Mouse (Mus musculus): ENCODE data around the gene Spag6. TPM values are rescaled to one million over a fixed set of nuclear protein-coding genes. Genes with fewer than 3 reads are reported as not detected.
A peak's percentile ranks its signal among the peaks of the same experiment; 100 is the strongest.

Gene Spag6
- polyA plus RNA-seq, 1 experiment from 2014 or later, result not detected

DNA sequence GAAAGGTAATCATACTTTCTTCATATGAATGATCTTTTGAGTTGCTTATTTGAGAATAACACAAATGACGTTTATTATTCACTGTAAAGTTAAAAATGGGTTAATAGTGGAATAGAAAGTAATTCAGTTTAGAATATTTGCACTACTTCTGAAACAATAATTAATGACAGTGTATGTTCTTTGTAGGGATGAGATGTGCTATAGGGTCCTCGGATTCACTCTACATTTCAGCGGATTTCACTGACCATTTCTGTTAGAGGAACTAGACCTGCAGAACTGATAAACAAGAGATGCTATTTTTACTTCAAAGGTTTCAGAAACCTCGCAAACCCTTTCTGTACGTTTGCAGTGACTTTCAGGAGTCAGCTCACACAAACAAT, 351 bp upstream of the Spag6 start:
- no peak overlapping the region for H3K9ac ChIP-seq (replicated peaks; ENCODE audit: low read length)
- ATAC-seq (ENCODE audit: low FRiP score, low TSS enrichment), result no peak
- H3K4me3 ChIP-seq (ENCODE audit: low read length), result peak overlapping the region; percentile 69
- H3K36me3 ChIP-seq (ENCODE audit: insufficient read depth, low read length), result no peaks in the 10 kb centered on the region
- 2% methylated on average over 5 of the region's 5 CpGs for WGBS
- H3K9me3 ChIP-seq (ENCODE audit: low read length), result no peaks in the 10 kb centered on the region
- peaks cover 25% of the 10 kb centered on the region for H3K4me1 ChIP-seq (ENCODE audit: insufficient read depth, low read length)
- H3K4me2 ChIP-seq (replicated peaks; ENCODE audit: low read depth, low read length), result peak overlapping the region; percentile 97
- no peak overlapping the region for H3K27ac ChIP-seq (ENCODE audit: low read length)
- H3K27me3 ChIP-seq (ENCODE audit: insufficient read depth, low read length), result peaks cover 63% of the 10 kb centered on the region

DNA sequence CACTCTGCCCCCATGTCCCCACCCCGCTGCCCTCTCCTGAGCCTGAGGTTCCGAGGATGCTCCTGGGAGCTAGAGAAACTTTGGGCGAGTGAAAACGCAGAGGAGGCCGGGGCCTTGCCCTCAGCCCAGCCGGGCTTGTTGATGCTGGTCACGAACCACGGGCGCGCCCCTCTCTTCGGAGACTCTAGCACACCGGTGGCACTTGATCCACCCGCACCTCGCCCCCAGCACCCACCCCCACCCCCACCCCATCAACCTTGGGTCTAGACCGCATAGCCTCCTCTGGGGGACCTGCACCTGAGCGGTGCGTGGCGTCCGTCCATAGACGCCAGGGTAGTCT, 749 bp downstream of the Spag6 start:
- peak overlapping the region; percentile 69 for H3K4me3 ChIP-seq (ENCODE audit: low read length)
- peaks cover 63% of the 10 kb centered on the region for H3K27me3 ChIP-seq (ENCODE audit: insufficient read depth, low read length)
- peak overlapping the region; percentile 95 for H3K9ac ChIP-seq (replicated peaks; ENCODE audit: low read length)
- no peaks in the 10 kb centered on the region for H3K36me3 ChIP-seq (ENCODE audit: insufficient read depth, low read length)
- H3K4me1 ChIP-seq (ENCODE audit: insufficient read depth, low read length), result peaks cover 19% of the 10 kb centered on the region
- H3K27ac ChIP-seq (ENCODE audit: low read length), result no peak overlapping the region; the same call in 1 of the 2 replicates
- H3K9me3 ChIP-seq (ENCODE audit: low read length), result no peaks in the 10 kb centered on the region
- WGBS, result 2% methylated on average over 20 of the region's 20 CpGs
- peak overlapping the region; percentile 97 for H3K4me2 ChIP-seq (replicated peaks; ENCODE audit: low read depth, low read length)
- ATAC-seq (ENCODE audit: low FRiP score, low TSS enrichment), result peak; percentile 49; the same call in 1 of the 2 replicates

DNA sequence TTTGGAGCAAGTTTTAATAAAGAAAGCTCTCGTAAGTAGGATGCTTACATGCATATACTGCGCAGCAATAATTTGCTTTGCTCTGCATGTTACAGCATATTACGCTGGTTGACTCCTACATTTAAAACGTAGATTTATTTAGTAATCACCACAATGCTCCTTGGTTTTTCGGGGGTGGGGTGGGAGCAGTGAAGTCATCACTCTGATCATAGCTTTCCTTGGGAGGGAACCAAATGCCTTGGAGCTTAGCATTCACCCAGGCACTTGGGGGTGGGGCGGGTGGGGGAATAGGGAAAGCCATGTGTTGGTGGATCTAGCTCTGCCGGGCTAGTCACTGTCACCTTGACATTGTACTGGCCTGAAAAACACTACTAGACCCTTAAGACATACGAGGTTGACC, 1.3 kb downstream of the Spag6 start:
- Histone ChIP-seq H3K4me3 (ENCODE audit: low read length) (no peak overlapping the region), H3K9me3 (ENCODE audit: low read length) (no peaks in the 10 kb centered on the region), H3K4me1 (ENCODE audit: insufficient read depth, low read length) (peaks cover 14% of the 10 kb centered on the region), H3K27me3 (ENCODE audit: insufficient read depth, low read length) (peaks cover 63% of the 10 kb centered on the region), H3K9ac (replicated peaks; ENCODE audit: low read length) (no peak overlapping the region), H3K27ac (ENCODE audit: low read length) (no peak overlapping the region), H3K4me2 (replicated peaks; ENCODE audit: low read depth, low read length) (peak overlapping the region; percentile 97), H3K36me3 (ENCODE audit: insufficient read depth, low read length) (no peaks in the 10 kb centered on the region)
- ATAC-seq (ENCODE audit: low FRiP score, low TSS enrichment), result no peak
- WGBS, result 4% methylated on average over 8 of the region's 8 CpGs

DNA sequence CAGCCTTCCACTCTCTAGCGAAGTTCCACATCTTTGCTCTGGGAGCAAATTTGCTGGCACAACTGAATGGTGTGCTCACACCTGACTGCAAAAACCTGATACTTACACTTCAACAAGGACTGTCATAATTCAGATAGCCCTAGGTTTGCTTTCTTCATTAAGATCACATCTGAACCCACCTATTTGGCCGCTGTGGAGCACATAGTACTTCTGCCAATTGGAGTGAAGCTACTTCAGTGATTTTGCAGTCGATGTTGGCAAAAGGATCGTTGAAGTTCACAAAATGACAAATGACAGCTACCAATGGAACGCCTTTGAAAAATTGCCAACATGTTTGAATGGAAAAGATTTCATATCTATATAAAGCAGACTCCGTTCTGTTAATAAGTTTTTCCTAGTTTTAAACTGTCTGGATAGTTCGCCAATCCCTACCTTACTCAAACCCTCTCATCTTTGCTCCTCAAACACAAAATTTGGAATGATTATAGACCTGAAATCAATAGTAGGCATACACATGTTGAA, 1.9 kb downstream of the Spag6 start:
- Histone ChIP-seq H3K27ac (ENCODE audit: low read length) (no peak overlapping the region), H3K36me3 (ENCODE audit: insufficient read depth, low read length) (no peaks in the 10 kb centered on the region), H3K9me3 (ENCODE audit: low read length) (no peaks in the 10 kb centered on the region), H3K4me2 (replicated peaks; ENCODE audit: low read depth, low read length) (no peak overlapping the region), H3K9ac (replicated peaks; ENCODE audit: low read length) (no peak overlapping the region), H3K27me3 (ENCODE audit: insufficient read depth, low read length) (peaks cover 63% of the 10 kb centered on the region), H3K4me3 (ENCODE audit: low read length) (no peak overlapping the region), H3K4me1 (ENCODE audit: insufficient read depth, low read length) (peaks cover 10% of the 10 kb centered on the region; the same call in 1 of the 2 replicates)
- ATAC-seq (ENCODE audit: low FRiP score, low TSS enrichment), result no peak
- WGBS, result 4% methylated on average over 7 of the region's 7 CpGs

DNA sequence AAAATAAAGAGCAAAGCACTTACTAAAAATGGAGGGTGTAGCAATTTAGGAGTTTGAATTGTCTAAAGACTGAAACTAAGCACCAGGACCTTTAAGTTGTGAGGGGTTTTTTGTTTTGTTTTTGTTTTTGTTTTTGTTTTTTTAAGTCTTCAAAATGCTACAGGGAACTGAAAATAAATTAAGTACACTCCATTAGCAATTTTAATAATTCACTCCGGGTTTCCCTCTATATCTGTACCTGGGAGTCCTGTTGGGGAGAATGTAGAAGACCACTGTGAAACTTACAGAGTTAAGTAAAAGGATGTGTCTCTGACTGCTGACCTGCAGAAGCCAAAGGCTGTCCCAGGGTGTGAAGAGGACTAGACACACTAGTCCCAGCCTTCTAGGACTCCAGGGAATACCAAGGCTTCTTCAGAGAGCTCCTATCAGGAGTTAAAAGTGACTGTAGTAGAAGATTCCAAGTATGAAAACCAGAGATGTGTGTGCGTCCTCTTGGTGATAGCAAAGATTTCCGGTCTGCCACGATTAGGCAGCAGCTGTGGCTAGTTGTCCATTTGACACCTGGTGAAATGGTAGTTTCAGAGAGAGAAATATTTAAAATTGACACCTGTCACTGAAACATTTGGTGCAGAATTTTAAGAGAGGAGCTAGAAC, 3.9 kb downstream of the Spag6 start:
- H3K4me1 ChIP-seq (ENCODE audit: insufficient read depth, low read length), result peaks cover 10% of the 10 kb centered on the region; the same call in 1 of the 2 replicates
- no peak overlapping the region for H3K9ac ChIP-seq (replicated peaks; ENCODE audit: low read length)
- H3K36me3 ChIP-seq (ENCODE audit: insufficient read depth, low read length), result no peaks in the 10 kb centered on the region
- no peak overlapping the region for H3K4me3 ChIP-seq (ENCODE audit: low read length)
- WGBS, result 2% methylated on average over 4 of the region's 4 CpGs
- H3K27ac ChIP-seq (ENCODE audit: low read length), result no peak overlapping the region
- no peaks in the 10 kb centered on the region for H3K9me3 ChIP-seq (ENCODE audit: low read length)
- no peak for ATAC-seq (ENCODE audit: low FRiP score, low TSS enrichment)
- H3K27me3 ChIP-seq (ENCODE audit: insufficient read depth, low read length), result peaks cover 63% of the 10 kb centered on the region
- no peak overlapping the region for H3K4me2 ChIP-seq (replicated peaks; ENCODE audit: low read depth, low read length)

DNA sequence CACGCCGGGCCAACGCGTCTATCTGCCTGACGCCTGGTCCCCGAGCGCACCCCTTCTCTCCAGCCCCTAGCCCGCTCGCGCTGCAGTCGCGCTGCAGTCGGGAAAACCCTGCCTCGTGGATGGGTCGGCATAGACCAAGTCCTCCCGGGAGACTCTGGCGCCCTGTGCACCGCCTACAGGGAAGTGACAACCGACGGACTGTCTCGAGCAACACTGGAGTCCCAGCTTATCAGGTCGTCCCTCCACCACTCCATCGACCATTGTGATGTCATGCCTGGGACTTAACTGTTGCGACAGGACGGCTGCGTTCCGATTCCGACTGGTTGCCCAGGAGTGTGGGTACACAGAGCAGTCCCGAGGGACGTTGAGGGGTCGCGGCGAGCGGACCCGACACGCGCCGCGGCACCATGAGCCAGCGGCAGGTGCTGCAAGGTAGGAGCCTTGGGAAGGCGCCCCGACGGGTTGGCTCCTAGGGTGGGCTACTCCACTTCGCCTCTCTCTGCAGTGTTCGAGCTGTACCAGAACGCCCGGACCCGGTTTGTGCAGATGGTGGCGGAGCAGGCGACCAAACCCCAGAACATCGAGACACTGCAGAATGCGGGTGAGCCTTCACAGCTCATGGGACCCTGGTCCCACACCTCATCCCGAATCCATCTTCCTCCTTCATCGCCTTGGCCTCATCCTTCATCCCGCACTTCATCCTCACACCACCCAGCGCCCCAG, 5.0 kb downstream of the Spag6 start:
- Histone ChIP-seq H3K36me3 (ENCODE audit: insufficient read depth, low read length) (no peaks in the 10 kb centered on the region), H3K4me3 (ENCODE audit: low read length) (peak overlapping the region; percentile 18), H3K9ac (replicated peaks; ENCODE audit: low read length) (no peak overlapping the region), H3K27me3 (ENCODE audit: insufficient read depth, low read length) (peaks cover 62% of the 10 kb centered on the region), H3K4me2 (replicated peaks; ENCODE audit: low read depth, low read length) (peak overlapping the region; percentile 21), H3K27ac (ENCODE audit: low read length) (no peak overlapping the region), H3K4me1 (ENCODE audit: insufficient read depth, low read length) (peaks cover 10% of the 10 kb centered on the region; the same call in 1 of the 2 replicates), H3K9me3 (ENCODE audit: low read length) (no peaks in the 10 kb centered on the region)
- no peak for ATAC-seq (ENCODE audit: low FRiP score, low TSS enrichment)
- WGBS, result under 1% methylated on average over 56 of the region's 56 CpGs

DNA sequence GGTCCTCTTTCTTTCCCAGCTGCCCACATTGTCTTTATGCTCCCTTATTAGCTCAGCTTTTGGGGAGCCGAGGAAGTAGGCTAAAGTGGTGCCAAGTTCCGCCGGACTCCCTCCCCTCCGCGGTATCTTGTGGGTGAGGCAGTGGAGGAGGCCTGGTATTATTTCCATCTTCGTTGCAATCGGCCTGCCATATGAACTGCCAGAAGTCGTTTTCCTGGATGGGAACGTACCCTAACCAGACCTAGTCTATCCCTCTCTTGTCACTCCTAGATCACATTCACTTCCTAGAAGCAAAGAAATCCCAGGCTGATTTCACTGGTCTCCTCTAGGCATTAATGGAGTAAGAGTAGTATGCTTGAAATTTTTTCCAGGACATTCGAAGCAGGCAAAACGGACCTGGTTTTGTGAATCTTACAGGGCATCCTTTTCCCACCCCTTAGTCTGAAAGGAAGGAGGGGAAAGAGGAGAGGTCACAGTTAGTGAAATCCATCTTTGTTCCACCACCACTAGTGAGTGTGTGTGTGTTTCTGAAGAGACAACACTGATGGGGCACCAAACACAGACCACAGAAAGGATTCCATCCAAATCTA, 5.7 kb downstream of the Spag6 start:
- H3K4me2 ChIP-seq (replicated peaks; ENCODE audit: low read depth, low read length), result no peak overlapping the region
- H3K4me3 ChIP-seq (ENCODE audit: low read length), result no peak overlapping the region
- H3K27ac ChIP-seq (ENCODE audit: low read length), result no peak overlapping the region
- H3K36me3 ChIP-seq (ENCODE audit: insufficient read depth, low read length), result no peaks in the 10 kb centered on the region
- H3K9ac ChIP-seq (replicated peaks; ENCODE audit: low read length), result no peak overlapping the region
- H3K27me3 ChIP-seq (ENCODE audit: insufficient read depth, low read length), result peaks cover 66% of the 10 kb centered on the region
- no peak for ATAC-seq (ENCODE audit: low FRiP score, low TSS enrichment)
- H3K9me3 ChIP-seq (ENCODE audit: low read length), result no peaks in the 10 kb centered on the region
- 1% methylated on average over 11 of the region's 11 CpGs for WGBS
- H3K4me1 ChIP-seq (ENCODE audit: insufficient read depth, low read length), result peaks cover 10% of the 10 kb centered on the region; the same call in 1 of the 2 replicates

DNA sequence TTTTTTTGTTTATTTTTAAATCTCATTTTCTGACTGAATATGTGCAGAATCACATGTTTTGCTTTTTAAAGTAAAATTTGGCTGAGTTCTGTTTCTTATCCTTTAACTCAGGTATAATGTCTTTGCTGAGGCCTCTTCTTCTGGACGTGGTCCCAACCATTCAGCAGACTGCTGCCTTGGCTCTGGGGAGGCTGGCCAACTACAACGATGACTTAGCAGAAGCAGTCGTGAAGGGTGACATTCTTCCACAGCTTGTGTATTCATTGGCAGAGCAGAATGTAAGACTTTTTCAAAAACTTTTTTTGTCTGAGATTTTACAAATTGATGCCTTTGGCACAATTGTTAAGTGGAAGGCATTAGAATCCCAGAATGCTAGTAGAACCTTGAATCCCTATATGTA, 16.5 kb downstream of the Spag6 start:
- no peak overlapping the region for H3K27ac ChIP-seq (ENCODE audit: low read length)
- H3K9ac ChIP-seq (replicated peaks; ENCODE audit: low read length), result no peak overlapping the region
- no peaks in the 10 kb centered on the region for H3K4me1 ChIP-seq (ENCODE audit: insufficient read depth, low read length)
- H3K4me3 ChIP-seq (ENCODE audit: low read length), result no peak overlapping the region
- H3K36me3 ChIP-seq (ENCODE audit: insufficient read depth, low read length), result no peaks in the 10 kb centered on the region
- H3K27me3 ChIP-seq (ENCODE audit: insufficient read depth, low read length), result peaks cover 5% of the 10 kb centered on the region
- H3K4me2 ChIP-seq (replicated peaks; ENCODE audit: low read depth, low read length), result no peak overlapping the region
- WGBS, result 62% methylated on average over 3 of the region's 3 CpGs
- ATAC-seq (ENCODE audit: low FRiP score, low TSS enrichment), result no peak
- H3K9me3 ChIP-seq (ENCODE audit: low read length), result no peaks in the 10 kb centered on the region

DNA sequence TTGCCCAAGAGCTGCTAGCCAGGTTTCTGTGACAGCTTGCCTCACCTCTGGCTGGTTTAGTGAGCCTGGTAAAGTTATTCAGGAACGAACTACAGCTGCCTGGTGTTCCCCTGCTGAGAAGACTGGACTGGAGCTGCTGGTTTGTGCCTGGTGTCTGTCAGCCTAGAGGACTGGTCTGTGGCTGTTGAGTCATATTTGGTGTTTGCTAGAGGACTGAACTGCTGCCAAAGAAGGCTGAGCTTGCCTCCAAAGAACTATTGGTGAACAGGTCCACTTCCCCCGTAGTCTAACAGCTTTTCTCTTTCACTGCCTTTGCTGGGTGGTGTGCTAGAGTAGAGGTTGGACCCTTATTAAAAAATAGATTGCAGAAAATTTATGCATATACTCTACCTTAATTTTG, 19.2 kb downstream of the Spag6 start:
- Histone ChIP-seq H3K4me3 (ENCODE audit: low read length) (no peak overlapping the region), H3K27me3 (ENCODE audit: insufficient read depth, low read length) (no peaks in the 10 kb centered on the region), H3K4me2 (replicated peaks; ENCODE audit: low read depth, low read length) (no peak overlapping the region), H3K9me3 (ENCODE audit: low read length) (no peaks in the 10 kb centered on the region), H3K9ac (replicated peaks; ENCODE audit: low read length) (no peak overlapping the region), H3K4me1 (ENCODE audit: insufficient read depth, low read length) (no peaks in the 10 kb centered on the region), H3K36me3 (ENCODE audit: insufficient read depth, low read length) (no peaks in the 10 kb centered on the region), H3K27ac (ENCODE audit: low read length) (no peak overlapping the region)
- ATAC-seq (ENCODE audit: low FRiP score, low TSS enrichment), result no peak
- WGBS, result 66% methylated on average over 2 of the region's 2 CpGs

DNA sequence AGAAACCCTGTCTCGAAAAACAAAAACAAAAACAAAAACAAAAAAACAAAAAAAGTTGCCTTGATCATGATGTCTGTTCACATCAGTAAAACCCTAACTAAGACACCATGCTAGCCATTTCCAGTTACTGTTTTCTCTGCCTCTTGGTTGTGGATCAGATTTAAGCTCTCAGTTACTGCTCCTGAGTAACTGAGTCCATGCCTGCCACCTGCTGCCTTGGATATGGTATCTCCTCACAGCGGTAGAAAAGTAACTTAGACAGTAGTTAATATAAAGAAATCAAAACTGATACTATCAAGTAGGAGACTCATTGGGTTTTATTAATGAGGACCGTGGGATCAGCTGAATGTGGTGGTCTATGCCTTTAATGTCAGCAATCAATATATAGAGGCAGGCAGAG, 20.5 kb downstream of the Spag6 start:
- no peaks in the 10 kb centered on the region for H3K36me3 ChIP-seq (ENCODE audit: insufficient read depth, low read length)
- no peak overlapping the region for H3K4me2 ChIP-seq (replicated peaks; ENCODE audit: low read depth, low read length)
- H3K27me3 ChIP-seq (ENCODE audit: insufficient read depth, low read length), result no peaks in the 10 kb centered on the region
- H3K4me3 ChIP-seq (ENCODE audit: low read length), result no peak overlapping the region
- ATAC-seq (ENCODE audit: low FRiP score, low TSS enrichment), result no peak
- H3K4me1 ChIP-seq (ENCODE audit: insufficient read depth, low read length), result no peaks in the 10 kb centered on the region
- no peak overlapping the region for H3K27ac ChIP-seq (ENCODE audit: low read length)
- no peak overlapping the region for H3K9ac ChIP-seq (replicated peaks; ENCODE audit: low read length)
- no peaks in the 10 kb centered on the region for H3K9me3 ChIP-seq (ENCODE audit: low read length)
- 83% methylated on average over 3 of the region's 3 CpGs for WGBS

Data from kidney, embryonic 16.5 days (tissue).